Mouse (Mus musculus) liver, embryonic 15.5 days (tissue): Measurements from ENCODE around the gene Fosl1. TPM values are rescaled to one million over a fixed set of nuclear protein-coding genes. Genes with fewer than 3 reads are reported as not detected.

Source experiments
- ATAC-seq: fragments of 200-750 bp; cut with Nextera tagmentation; 2 replicates; pipeline ENCODE4 v1.8.0; 2017; ENCODE audit warnings: moderate number of reproducible peaks, mild to moderate bottlenecking, moderate library complexity; ENCODE audit not compliant: insufficient read depth
- H3K27ac ChIP-seq: fragments of 300-500 bp; sonication (generic); replicated peaks from 2 replicates; pipeline ENCODE4 v1.5.1; 2015; ENCODE audit warnings: mild to moderate bottlenecking, inconsistent platforms
- H3K27me3 ChIP-seq: fragments of 300-500 bp; sonication (generic); 2 replicates; pipeline ENCODE4 v1.6.1; 2015; ENCODE audit warnings: mild to moderate bottlenecking, inconsistent platforms
- H3K36me3 ChIP-seq: fragments of 300-500 bp; sonication (generic); replicated peaks from 2 replicates; pipeline ENCODE4 v1.6.1; 2015; ENCODE audit warnings: moderate library complexity, mild to moderate bottlenecking, inconsistent platforms
- H3K4me1 ChIP-seq: fragments of 300-500 bp; sonication (generic); replicated peaks from 2 replicates; pipeline ENCODE4 v1.6.1; 2015; ENCODE audit warnings: inconsistent platforms
- H3K4me2 ChIP-seq: fragments of 300-500 bp; sonication (generic); 2 replicates; pipeline ENCODE4 v1.6.1; 2015; ENCODE audit warnings: moderate library complexity, mild to moderate bottlenecking, inconsistent platforms
- H3K4me3 ChIP-seq: fragments of 300-500 bp; sonication (generic); replicated peaks from 2 replicates; pipeline ENCODE4 v1.5.1; 2015; ENCODE audit warnings: mild to moderate bottlenecking, inconsistent platforms
- H3K9ac ChIP-seq: fragments of 300-500 bp; sonication (generic); 2 replicates; pipeline ENCODE4 v1.6.1; 2015; ENCODE audit warnings: moderate library complexity, mild to moderate bottlenecking, inconsistent platforms
- H3K9me3 ChIP-seq: fragments of 300-500 bp; sonication (generic); replicated peaks from 2 replicates; pipeline ENCODE4 v1.6.1; 2016; ENCODE audit warnings: inconsistent platforms
- WGBS: fragments of 180-500 bp; shearing (Covaris S2); methylation state at CpG from one replicate; pipeline ENCODE4 v1.1.7; 2015; ENCODE audit warnings: mixed read lengths; ENCODE audit not compliant: insufficient replicate concordance; 5-methylcytosine and 5-hydroxymethylcytosine counted together
- polyA plus RNA-seq: library from polyadenylated mRNA; unstranded; fragments of >200 nt; fragmentation: Nextera tagmentation; extraction: Ambion mirVana; gene quantifications from 2 replicates; pipeline ENCODE4 v1.2.1, GENCODE M21; 2015

The Fosl1 gene
- polyA plus RNA-seq, 1 experiment from 2014 or later = not detected

DNA sequence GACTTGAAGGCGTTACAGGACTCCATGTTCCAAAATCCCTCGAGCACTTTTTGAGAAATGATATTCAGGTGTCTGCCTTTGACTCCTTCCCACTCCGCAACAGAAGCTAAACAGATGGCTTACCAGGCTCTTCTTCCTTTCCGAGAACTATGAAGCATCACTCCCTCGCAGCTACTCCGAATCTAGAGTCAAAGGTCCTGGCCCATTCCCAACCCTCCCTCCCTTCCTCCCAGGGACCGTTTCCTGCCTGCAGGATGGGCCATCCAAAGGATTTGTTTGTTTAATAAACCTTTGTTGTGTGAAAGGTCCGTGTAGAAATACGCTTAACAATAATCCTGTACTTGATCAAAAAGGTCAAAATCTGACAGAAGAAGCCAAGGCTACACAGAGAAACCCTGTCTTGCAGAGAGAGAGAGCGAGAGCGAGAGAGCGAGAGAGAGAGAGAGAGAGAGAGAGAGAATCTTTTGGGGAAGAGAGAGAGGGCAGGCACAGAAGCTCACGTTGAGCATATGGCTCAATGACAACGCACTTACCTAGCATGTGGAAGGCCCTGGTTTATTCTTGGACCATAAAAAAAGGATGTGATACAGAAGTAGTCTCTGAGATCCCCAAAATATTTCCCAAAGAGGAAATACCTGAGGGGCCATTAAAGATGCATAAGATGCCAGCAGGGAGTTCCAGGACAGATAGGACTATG is 10.5 kb downstream of the Fosl1 start, which contains the start of gene Ccdc85b:
TSS of gene Ccdc85b (minus strand) at position 149 of the 697 bp plus-strand sequence.
- 11% methylated on average over 14 of the region's 14 CpGs for WGBS
- peaks cover 57% of the 10 kb centered on the region for H3K4me1 ChIP-seq
- H3K4me2 ChIP-seq = peak within 1 kb of the TSS; percentile 100
- no peaks in the 10 kb centered on the region; the same call in 1 of the 2 replicates for H3K36me3 ChIP-seq
- H3K27ac ChIP-seq = peak within 1 kb of the TSS; percentile 77
- peaks cover 10% of the 10 kb centered on the region for H3K27me3 ChIP-seq
- peak within 1 kb of the TSS; percentile 76 for H3K4me3 ChIP-seq
- peak within 1 kb of the TSS; percentile 75 for H3K9ac ChIP-seq
- H3K9me3 ChIP-seq = no peaks in the 10 kb centered on the region
- ATAC-seq = peak; percentile 5; the same call in 1 of the 2 replicates

GRCm38 (mm10) chr19:5459019-5459418 is 11.7 kb downstream of the Fosl1 start:
- peaks cover 11% of the 10 kb centered on the region for H3K36me3 ChIP-seq
- no peak overlapping the region for H3K4me3 ChIP-seq
- no peaks in the 10 kb centered on the region for H3K9me3 ChIP-seq
- peaks cover 10% of the 10 kb centered on the region for H3K27me3 ChIP-seq
- no peak for ATAC-seq
- H3K27ac ChIP-seq = no peak overlapping the region
- no peak overlapping the region for H3K4me2 ChIP-seq
- H3K4me1 ChIP-seq = peaks cover 60% of the 10 kb centered on the region
- WGBS = 52% methylated on average over 7 of the region's 7 CpGs
- no peak overlapping the region for H3K9ac ChIP-seq

- peak overlapping the region; percentile 79 for H3K9ac ChIP-seq
- peak overlapping the region; percentile 87 for H3K4me3 ChIP-seq
- H3K27me3 ChIP-seq = peaks cover 10% of the 10 kb centered on the region
- no peak overlapping the region for H3K27ac ChIP-seq
- peak overlapping the region; percentile 92 for H3K4me2 ChIP-seq
- H3K9me3 ChIP-seq = no peaks in the 10 kb centered on the region
- H3K36me3 ChIP-seq = peaks cover 18% of the 10 kb centered on the region
- WGBS = 22% methylated on average over 3 of the region's 3 CpGs
- H3K4me1 ChIP-seq = peaks cover 59% of the 10 kb centered on the region
- no peak for ATAC-seq
Observed at GRCm38 (mm10) chr19:5459896-5460295, 12.5 kb downstream of the Fosl1 start.

DNA sequence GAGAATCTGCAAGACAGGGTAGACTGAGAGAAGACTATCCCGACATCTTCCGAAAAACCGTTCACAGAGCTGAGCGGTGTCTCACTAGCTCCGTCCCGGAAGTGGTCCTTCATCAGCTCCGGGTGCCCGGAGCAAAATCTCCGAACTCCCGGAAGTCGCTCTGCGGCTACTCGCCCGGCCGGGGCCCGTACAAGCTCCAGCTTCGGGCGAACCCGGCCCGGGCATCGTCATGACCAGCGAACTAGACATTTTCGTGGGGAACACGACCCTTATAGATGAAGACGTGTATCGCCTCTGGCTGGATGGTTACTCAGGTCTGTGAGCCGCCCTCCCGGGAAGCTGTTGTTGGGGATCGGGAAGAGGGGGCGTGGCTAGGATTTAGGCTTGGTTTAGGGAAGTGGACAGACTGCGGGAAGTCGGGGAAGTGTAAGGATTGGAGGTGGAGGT is 13.1 kb downstream of the Fosl1 start, which contains the start of gene Fibp:
TSS of gene Fibp (plus strand) at position 151 of the 447 bp plus-strand sequence.
- Histone ChIP-seq H3K9ac (peak within 1 kb of the TSS; percentile 79), H3K27ac (peak within 1 kb of the TSS; percentile 67), H3K36me3 (peaks cover 24% of the 10 kb centered on the region), H3K4me3 (peak within 1 kb of the TSS; percentile 87), H3K4me1 (peaks cover 53% of the 10 kb centered on the region), H3K9me3 (no peaks in the 10 kb centered on the region), H3K4me2 (peak within 1 kb of the TSS; percentile 92), H3K27me3 (peaks cover 10% of the 10 kb centered on the region)
- peak; percentile 58 for ATAC-seq
- under 1% methylated on average over 32 of the region's 32 CpGs for WGBS

- Histone ChIP-seq H3K9ac (peak overlapping the region; percentile 79; the same call in 1 of the 2 replicates), H3K4me1 (peaks cover 44% of the 10 kb centered on the region), H3K4me2 (peak overlapping the region; percentile 92), H3K27ac (no peak overlapping the region), H3K27me3 (peaks cover 5% of the 10 kb centered on the region), H3K9me3 (no peaks in the 10 kb centered on the region), H3K4me3 (peak overlapping the region; percentile 87), H3K36me3 (peaks cover 33% of the 10 kb centered on the region)
- ATAC-seq = no peak
- 73% methylated on average over 6 of the region's 6 CpGs for WGBS
Observed at GRCm38 (mm10) chr19:5461411-5461810, 14.1 kb downstream of the Fosl1 start.

DNA sequence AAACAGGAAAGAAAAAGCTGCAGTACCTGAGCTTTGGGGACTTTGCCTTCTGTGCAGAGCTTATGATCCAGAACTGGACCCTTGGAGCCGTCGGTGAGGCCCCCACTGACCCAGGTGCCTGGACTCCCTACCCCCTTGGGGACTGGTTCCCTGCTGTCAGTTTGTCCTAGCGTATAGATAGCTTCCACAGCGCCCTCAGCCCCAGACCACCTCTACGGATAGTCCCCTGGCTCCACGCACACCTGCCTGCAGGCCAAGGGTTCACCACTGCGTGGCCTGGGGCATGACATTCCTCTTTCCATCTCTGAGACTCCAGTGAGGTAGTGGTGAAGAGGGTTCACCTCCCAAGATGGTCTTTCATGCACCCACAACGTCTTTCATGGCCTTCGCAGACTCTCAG is 15.9 kb downstream of the Fosl1 start:
- peaks cover 26% of the 10 kb centered on the region for H3K4me1 ChIP-seq
- ATAC-seq = no peak
- H3K36me3 ChIP-seq = peaks cover 41% of the 10 kb centered on the region
- H3K9ac ChIP-seq = no peak overlapping the region
- no peaks in the 10 kb centered on the region for H3K9me3 ChIP-seq
- H3K4me2 ChIP-seq = no peak overlapping the region
- no peaks in the 10 kb centered on the region for H3K27me3 ChIP-seq
- no peak overlapping the region for H3K4me3 ChIP-seq
- WGBS = 78% methylated on average over 9 of the region's 9 CpGs
- H3K27ac ChIP-seq = no peak overlapping the region

GRCm38 (mm10) chr19:5463791-5464562 is 16.6 kb downstream of the Fosl1 start:
- Histone ChIP-seq H3K4me1 (peaks cover 24% of the 10 kb centered on the region), H3K4me2 (no peak overlapping the region), H3K36me3 (peaks cover 41% of the 10 kb centered on the region), H3K9me3 (no peaks in the 10 kb centered on the region), H3K4me3 (no peak overlapping the region), H3K27me3 (0 out of 2 replicates have a peak, but pooled peaks cover 6% of the 10 kb centered on the region), H3K9ac (no peak overlapping the region), H3K27ac (no peak overlapping the region)
- 63% methylated on average over 15 of the region's 15 CpGs for WGBS
- no peak for ATAC-seq

- no peak overlapping the region for H3K4me2 ChIP-seq
- 77% methylated on average over 8 of the region's 8 CpGs for WGBS
- H3K4me1 ChIP-seq = peaks cover 16% of the 10 kb centered on the region
- H3K27ac ChIP-seq = no peak overlapping the region
- H3K36me3 ChIP-seq = peaks cover 41% of the 10 kb centered on the region
- no peak for ATAC-seq
- H3K9ac ChIP-seq = no peak overlapping the region
- H3K27me3 ChIP-seq = peaks cover 14% of the 10 kb centered on the region; the same call in 1 of the 2 replicates
- no peak overlapping the region for H3K4me3 ChIP-seq
- no peaks in the 10 kb centered on the region for H3K9me3 ChIP-seq
Observed at GRCm38 (mm10) chr19:5465037-5465436, 17.7 kb downstream of the Fosl1 start.

DNA sequence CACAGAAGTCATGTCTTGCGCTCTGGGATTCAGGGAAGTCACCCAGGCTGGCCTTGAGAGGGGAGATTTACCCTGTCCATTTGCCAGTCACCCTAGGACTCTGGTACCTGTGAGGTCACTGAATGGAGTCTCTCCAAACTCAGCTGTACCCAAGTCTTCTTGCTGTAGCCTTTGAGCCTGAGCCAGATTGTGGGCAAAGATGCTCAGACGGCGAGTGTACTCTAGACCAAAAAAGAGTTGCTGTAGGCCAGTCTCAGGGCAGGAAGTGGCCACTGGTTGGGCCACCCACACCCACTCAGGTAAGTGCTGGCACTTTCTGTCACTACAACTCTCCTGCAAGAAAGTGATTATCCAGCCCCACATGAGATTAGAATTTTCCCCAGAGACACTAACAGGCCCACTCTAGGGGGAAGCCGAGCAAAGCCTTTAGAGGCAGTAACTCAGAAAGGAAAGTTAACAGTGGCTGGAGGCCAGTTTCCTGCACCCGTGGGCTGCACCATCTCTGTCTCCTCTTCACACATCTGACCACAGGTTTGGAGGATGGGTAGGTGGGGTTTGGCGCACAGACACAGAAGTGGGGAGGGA is 19.7 kb downstream of the Fosl1 start:
- 66% methylated on average over 6 of the region's 6 CpGs for WGBS
- Histone ChIP-seq H3K27me3 (peaks cover 17% of the 10 kb centered on the region; the same call in 1 of the 2 replicates), H3K4me3 (no peak overlapping the region), H3K4me2 (no peak overlapping the region), H3K9me3 (no peaks in the 10 kb centered on the region), H3K4me1 (0 out of 2 replicates have a peak, but pooled peaks cover 3% of the 10 kb centered on the region), H3K9ac (no peak overlapping the region), H3K27ac (no peak overlapping the region), H3K36me3 (peaks cover 41% of the 10 kb centered on the region)
- ATAC-seq = no peak

- WGBS = 28% methylated on average over 5 of the region's 5 CpGs
- H3K9me3 ChIP-seq = no peaks in the 10 kb centered on the region
- H3K27me3 ChIP-seq = peaks cover 29% of the 10 kb centered on the region
- ATAC-seq = no peak
- H3K9ac ChIP-seq = no peak within 1 kb of the TSS
- peaks cover 36% of the 10 kb centered on the region for H3K36me3 ChIP-seq
- H3K27ac ChIP-seq = no peak within 1 kb of the TSS
- H3K4me3 ChIP-seq = no peak within 1 kb of the TSS
- no peak within 1 kb of the TSS for H3K4me2 ChIP-seq
- peaks cover 5% of the 10 kb centered on the region; the same call in 1 of the 2 replicates for H3K4me1 ChIP-seq
Observed at GRCm38 (mm10) chr19:5468374-5468773, 21.0 kb downstream of the Fosl1 start, which contains the start of gene Ctsw. TSS of gene Ctsw (minus strand) at chr19:5468507.
